Comparison of ENCODE assay signal across 10 mouse cellular contexts in genomic region chr3:55044601-55045370, GRCm38 (mm10). TPM values are rescaled to one million over a fixed set of nuclear protein-coding genes. Genes with fewer than 3 reads are reported as not detected.
A peak's percentile ranks its signal among the peaks of the same experiment; 100 is the strongest.
DNase-seq lines count a peak whose midpoint lies in the region; TF ChIP-seq lines count a peak whose summit lies in the region.
"Had no signal": no experiment of that assay in that cellular context is flagged by ENCODE, and none has a peak within 500 bp of the region (broad histone marks: within the 10 kb centered on the region; RNA-seq: fewer than 3 reads in every experiment).

No protein-coding gene starts in this region.

- no peak for TF ChIP-seq CTCF in gastrocnemius, adult 2 months (IDR thresholded peaks at IDR 0.05)

- intact Hi-C loops in gastrocnemius, adult 2 months (cut with DNase I): no loop called here

- H3K27ac ChIP-seq in gastrocnemius, adult 2 months: no peak overlapping the region
- H3K27ac ChIP-seq: kidney, embryonic 15.5 days had no signal

- DNase-seq in gastrocnemius, adult 2 months: peak; percentile 17
- DNase-seq in gastrocnemius, adult 8-10 months (ENCODE audit: low spot score in 2 of 2): no peak
- DNase-seq in right cerebral cortex, adult 18-20 months: peak; percentile 56
- no peak for DNase-seq in right cerebral cortex, postnatal 36 days (ENCODE audit: low spot score in 2 of 2)
- peak; percentile 19 to 20 for DNase-seq in layer of hippocampus, postnatal 36 days
- DNase-seq in right cerebral cortex, postnatal 4 days: peak; percentile 18
- DNase-seq in retina, embryonic 14.5 days (ENCODE audit: low spot score): no peak
- no peak for DNase-seq in adrenal gland, adult 18-20 months (ENCODE audit: low spot score in 2 of 2)
- DNase-seq: adrenal gland, postnatal 36 days had no signal

- no peak overlapping the region for H3K4me3 ChIP-seq in gastrocnemius, adult 2 months
- H3K4me3 ChIP-seq: kidney, embryonic 15.5 days had no signal

RNA-seq across cellular contexts. Expression of gene Ccna1, which starts 10.5 kb away (rescaled TPM):
- total RNA-seq in gastrocnemius, adult 2 months (2021): not detected
- not detected for total RNA-seq in gastrocnemius, adult 8-10 months (2022)
- 1 to 10 TPM; 2.6 to 3.4 TPM for total RNA-seq in layer of hippocampus, postnatal 36 days (2021)
- not detected for total RNA-seq in adrenal gland, adult 18-20 months (2021)
- total RNA-seq: adrenal gland, postnatal 36 days had no signal

Comparison
In these comparisons a context has a peak if more than half of its experiments do, and no peak if none do; other contexts are left out.
1. DNase-seq: peak in gastrocnemius, adult 2 months (single experiment), right cerebral cortex, adult 18-20 months (single experiment), layer of hippocampus, postnatal 36 days (2 of 2) and right cerebral cortex, postnatal 4 days (single experiment); none in gastrocnemius, adult 8-10 months (0 of 2), right cerebral cortex, postnatal 36 days (0 of 2), retina, embryonic 14.5 days (single experiment) and adrenal gland, adult 18-20 months (0 of 2).